ENCODE assay signal across 28 mouse cellular contexts in genomic region chr1:97916971-97917234, GRCm38 (mm10).
A peak's percentile ranks its signal among the peaks of the same experiment; 100 is the strongest.
DNase-seq lines count a peak whose midpoint lies in the region; ATAC-seq lines count a peak whose summit lies in the region.
"Had no signal": no experiment of that assay in that cellular context is flagged by ENCODE, and none has a peak within 500 bp of the region (broad histone marks: within the 10 kb centered on the region; RNA-seq: fewer than 3 reads in every experiment).

No protein-coding gene starts in this region.

- 82% methylated on average over 2 of the region's 2 CpGs for WGBS in hindbrain, embryonic 13.5 days
- WGBS in hindbrain, embryonic 10.5 days, result 79% methylated on average over 2 of the region's 2 CpGs
- 69% methylated on average over 2 of the region's 2 CpGs for WGBS in neural tube, embryonic 13.5 days
- 67% methylated on average over 2 of the region's 2 CpGs for WGBS in midbrain, embryonic 16.5 days
- 48% methylated on average over 2 of the region's 2 CpGs for WGBS in liver, embryonic 12.5 days (ENCODE audit: insufficient replicate concordance)

- ATAC-seq in hindbrain, embryonic 13.5 days (ENCODE audit: low FRiP score), result no peak
- ATAC-seq in neural tube, embryonic 13.5 days (ENCODE audit: low read depth), result no peak
- ATAC-seq in midbrain, embryonic 16.5 days, result peak; percentile 52; the same call in 1 of the 2 replicates
- ATAC-seq in liver, embryonic 12.5 days, result no peak
- ATAC-seq: CD4-positive, CD25-positive, alpha-beta regulatory T cell, adult 4 months; intestine, postnatal 0 days; lung, postnatal 0 days had no signal

- DNase-seq in hindbrain, embryonic 10.5 days (ENCODE audit: low spot score), result no peak
- DNase-seq in neural tube, embryonic 10.5 days (ENCODE audit: extremely low spot score, low spot score), result no peak
- no peak for DNase-seq in cerebellum, adult 9-11 months
- DNase-seq: adrenal gland, postnatal 25 days; cerebellum, adult 18-20 months; cerebellum, postnatal 14 days; gastrocnemius, postnatal 10 days; heart, postnatal 14 days; kidney, adult 9 months; kidney, postnatal 10 days; layer of hippocampus, adult 9-11 months; left cerebral cortex, postnatal 4 days; liver, embryonic 13.5 days; lung, adult 18-20 months; lung, postnatal 4 days; right cerebral cortex, postnatal 14 days; thymus, postnatal 4 days had no signal

- H3K36me3 ChIP-seq in hindbrain, embryonic 13.5 days, result no peaks in the 10 kb centered on the region
- no peaks in the 10 kb centered on the region for H3K36me3 ChIP-seq in hindbrain, embryonic 10.5 days
- no peaks in the 10 kb centered on the region for H3K36me3 ChIP-seq in neural tube, embryonic 13.5 days
- no peaks in the 10 kb centered on the region for H3K36me3 ChIP-seq in midbrain, embryonic 16.5 days (ENCODE audit: control insufficient read depth, insufficient read depth, low read length)
- no peaks in the 10 kb centered on the region for H3K36me3 ChIP-seq in liver, embryonic 12.5 days
- H3K36me3 ChIP-seq: forebrain, embryonic 12.5 days; liver, embryonic 13.5 days; neural tube, embryonic 12.5 days had no signal

- no peak overlapping the region for H3K9ac ChIP-seq in hindbrain, embryonic 13.5 days
- H3K9ac ChIP-seq in neural tube, embryonic 13.5 days, result no peak overlapping the region
- H3K9ac ChIP-seq in midbrain, embryonic 16.5 days (ENCODE audit: low read depth, low read length), result no peak overlapping the region
- no peak overlapping the region for H3K9ac ChIP-seq in liver, embryonic 12.5 days
- H3K9ac ChIP-seq: forebrain, embryonic 12.5 days; liver, embryonic 13.5 days; neural tube, embryonic 12.5 days had no signal

- no peak overlapping the region for H3K4me3 ChIP-seq in hindbrain, embryonic 13.5 days
- H3K4me3 ChIP-seq in hindbrain, embryonic 10.5 days, result no peak overlapping the region
- H3K4me3 ChIP-seq in neural tube, embryonic 13.5 days, result no peak overlapping the region
- H3K4me3 ChIP-seq in midbrain, embryonic 16.5 days (ENCODE audit: low read depth, low read length), result no peak overlapping the region
- no peak overlapping the region for H3K4me3 ChIP-seq in liver, embryonic 12.5 days
- H3K4me3 ChIP-seq: erythroblast, embryonic 14.5 days; forebrain, embryonic 12.5 days; liver, embryonic 13.5 days; megakaryocyte, embryonic 14.5 days; neural tube, embryonic 12.5 days had no signal

- peaks cover 12% of the 10 kb centered on the region for H3K4me1 ChIP-seq in hindbrain, embryonic 13.5 days (replicated peaks)
- no peaks in the 10 kb centered on the region for H3K4me1 ChIP-seq in hindbrain, embryonic 10.5 days (replicated peaks)
- peaks cover 9% of the 10 kb centered on the region for H3K4me1 ChIP-seq in neural tube, embryonic 13.5 days (replicated peaks)
- H3K4me1 ChIP-seq in midbrain, embryonic 16.5 days (ENCODE audit: control insufficient read depth, insufficient read depth, low read length), result peaks cover 12% of the 10 kb centered on the region
- H3K4me1 ChIP-seq in liver, embryonic 12.5 days, result no peaks in the 10 kb centered on the region
- H3K4me1 ChIP-seq: forebrain, embryonic 12.5 days; liver, embryonic 13.5 days; neural tube, embryonic 12.5 days had no signal

- H3K27ac ChIP-seq in hindbrain, embryonic 13.5 days, result peak overlapping the region; percentile 49
- no peak overlapping the region for H3K27ac ChIP-seq in hindbrain, embryonic 10.5 days
- H3K27ac ChIP-seq in neural tube, embryonic 13.5 days (replicated peaks), result 0 out of 2 replicates have a peak overlapping the region, but pooled peaks have one; percentile 23
- peak overlapping the region; percentile 80 for H3K27ac ChIP-seq in midbrain, embryonic 16.5 days (ENCODE audit: low read length)
- H3K27ac ChIP-seq in liver, embryonic 12.5 days, result no peak overlapping the region
- H3K27ac ChIP-seq: forebrain, embryonic 12.5 days; liver, embryonic 13.5 days; neural tube, embryonic 12.5 days had no signal

- no peaks in the 10 kb centered on the region for H3K9me3 ChIP-seq in hindbrain, embryonic 13.5 days
- H3K9me3 ChIP-seq in hindbrain, embryonic 10.5 days, result no peaks in the 10 kb centered on the region
- H3K9me3 ChIP-seq in neural tube, embryonic 13.5 days, result no peaks in the 10 kb centered on the region
- H3K9me3 ChIP-seq in midbrain, embryonic 16.5 days (replicated peaks; ENCODE audit: control insufficient read depth, low read length, poor library complexity, severe bottlenecking), result no peaks in the 10 kb centered on the region
- no peaks in the 10 kb centered on the region for H3K9me3 ChIP-seq in liver, embryonic 12.5 days (replicated peaks)
- H3K9me3 ChIP-seq: forebrain, embryonic 12.5 days; liver, embryonic 13.5 days; megakaryocyte, embryonic 14.5 days; neural tube, embryonic 12.5 days had no signal

- no peak overlapping the region for H3K4me2 ChIP-seq in hindbrain, embryonic 13.5 days
- H3K4me2 ChIP-seq in neural tube, embryonic 13.5 days, result no peak overlapping the region
- H3K4me2 ChIP-seq in midbrain, embryonic 16.5 days (ENCODE audit: low read length), result no peak overlapping the region
- H3K4me2 ChIP-seq in liver, embryonic 12.5 days, result no peak overlapping the region
- H3K4me2 ChIP-seq: forebrain, embryonic 12.5 days; liver, embryonic 13.5 days; neural tube, embryonic 12.5 days had no signal

- H3K27me3 ChIP-seq in hindbrain, embryonic 13.5 days, result no peaks in the 10 kb centered on the region
- H3K27me3 ChIP-seq in hindbrain, embryonic 10.5 days (ENCODE audit: insufficient read depth, poor library complexity, severe bottlenecking), result no peaks in the 10 kb centered on the region
- no peaks in the 10 kb centered on the region for H3K27me3 ChIP-seq in neural tube, embryonic 13.5 days
- H3K27me3 ChIP-seq in midbrain, embryonic 16.5 days (ENCODE audit: control insufficient read depth, insufficient read depth, low read depth, low read length), result no peaks in the 10 kb centered on the region
- no peaks in the 10 kb centered on the region for H3K27me3 ChIP-seq in liver, embryonic 12.5 days (replicated peaks)
- H3K27me3 ChIP-seq: forebrain, embryonic 12.5 days; liver, embryonic 13.5 days; megakaryocyte, embryonic 14.5 days; neural tube, embryonic 12.5 days had no signal

Comparison
In these comparisons a context has a peak if more than half of its experiments do, and no peak if none do; other contexts are left out.
1. H3K27ac ChIP-seq: peak in hindbrain, embryonic 13.5 days (single experiment), neural tube, embryonic 13.5 days (single experiment) and midbrain, embryonic 16.5 days (single experiment); none in hindbrain, embryonic 10.5 days (single experiment) and liver, embryonic 12.5 days (single experiment).